Mouse (Mus musculus): ENCODE data around the gene Yipf3. TPM values are rescaled to one million over a fixed set of nuclear protein-coding genes. Genes with fewer than 3 reads are reported as not detected.

The Yipf3 gene
- total and polyA plus RNA-seq, 2 experiments = 24.6 to 271 TPM

- Histone ChIP-seq H3K36me3 (ENCODE audit: control insufficient read depth, insufficient read depth, low read length) (peaks cover 60% of the 10 kb centered on the region), H3K79me2 (ENCODE audit: control insufficient read depth, insufficient read depth, low read length) (no peaks in the 10 kb centered on the region), H3K4me3 (ENCODE audit: insufficient read depth, low read depth, low read length) (no peak overlapping the region), H3K27me3 (ENCODE audit: control insufficient read depth, insufficient read depth, low read length) (no peaks in the 10 kb centered on the region), H3K27ac (replicated peaks; ENCODE audit: insufficient read depth, low read depth, low read length) (no peak overlapping the region), H3K9ac (ENCODE audit: low read depth, low read length) (no peak overlapping the region), H3K4me1 (ENCODE audit: control insufficient read depth, insufficient read depth, low read length) (no peaks in the 10 kb centered on the region)
- 96% methylated on average over 3 of the region's 3 CpGs for WGBS
- DNase-seq (ENCODE audit: extremely low read depth, low read depth, low spot score) = no peak
- no peak for TF ChIP-seq CTCF (IDR thresholded peaks at IDR 0.05; ENCODE audit: low read depth, low read length)
- TF ChIP-seq POLR2A (IDR thresholded peaks at IDR 0.05; ENCODE audit: extremely low read depth, insufficient read depth, low read length) = no peak
Measured at GRCm38 (mm10) chr17:46210550-46210949, 37.3 kb upstream of the Yipf3 start.

- Histone ChIP-seq H3K4me1 (ENCODE audit: control insufficient read depth, insufficient read depth, low read length) (no peaks in the 10 kb centered on the region), H3K27me3 (ENCODE audit: control insufficient read depth, insufficient read depth, low read length) (no peaks in the 10 kb centered on the region), H3K4me3 (ENCODE audit: insufficient read depth, low read depth, low read length) (no peak overlapping the region), H3K36me3 (ENCODE audit: control insufficient read depth, insufficient read depth, low read length) (peaks cover 78% of the 10 kb centered on the region), H3K27ac (replicated peaks; ENCODE audit: insufficient read depth, low read depth, low read length) (no peak overlapping the region), H3K79me2 (ENCODE audit: control insufficient read depth, insufficient read depth, low read length) (no peaks in the 10 kb centered on the region), H3K9ac (ENCODE audit: low read depth, low read length) (no peak overlapping the region)
- WGBS = 89% methylated on average over 3 of the region's 3 CpGs
- no peak for DNase-seq (ENCODE audit: extremely low read depth, low read depth, low spot score)
- TF ChIP-seq CTCF (IDR thresholded peaks at IDR 0.05; ENCODE audit: low read depth, low read length) = no peak
- no peak for TF ChIP-seq POLR2A (IDR thresholded peaks at IDR 0.05; ENCODE audit: extremely low read depth, insufficient read depth, low read length)
Measured at GRCm38 (mm10) chr17:46221601-46222000, 26.3 kb upstream of the Yipf3 start.

GRCm38 (mm10) chr17:46227576-46227975 lies 20.3 kb upstream of the Yipf3 start:
- peaks cover 76% of the 10 kb centered on the region for H3K36me3 ChIP-seq (ENCODE audit: control insufficient read depth, insufficient read depth, low read length)
- no peaks in the 10 kb centered on the region for H3K4me1 ChIP-seq (ENCODE audit: control insufficient read depth, insufficient read depth, low read length)
- no peak overlapping the region for H3K27ac ChIP-seq (replicated peaks; ENCODE audit: insufficient read depth, low read depth, low read length)
- H3K79me2 ChIP-seq (ENCODE audit: control insufficient read depth, insufficient read depth, low read length) = no peaks in the 10 kb centered on the region
- H3K9ac ChIP-seq (ENCODE audit: low read depth, low read length) = no peak overlapping the region
- no peaks in the 10 kb centered on the region for H3K27me3 ChIP-seq (ENCODE audit: control insufficient read depth, insufficient read depth, low read length)
- no peak for TF ChIP-seq CTCF (IDR thresholded peaks at IDR 0.05; ENCODE audit: low read depth, low read length)
- no peak for TF ChIP-seq POLR2A (IDR thresholded peaks at IDR 0.05; ENCODE audit: extremely low read depth, insufficient read depth, low read length)
- 94% methylated on average over 7 of the region's 7 CpGs for WGBS
- H3K4me3 ChIP-seq (ENCODE audit: insufficient read depth, low read depth, low read length) = no peak overlapping the region
- DNase-seq (ENCODE audit: extremely low read depth, low read depth, low spot score) = no peak

- Histone ChIP-seq H3K79me2 (ENCODE audit: control insufficient read depth, insufficient read depth, low read length) (no peaks in the 10 kb centered on the region), H3K4me1 (ENCODE audit: control insufficient read depth, insufficient read depth, low read length) (no peaks in the 10 kb centered on the region), H3K27me3 (ENCODE audit: control insufficient read depth, insufficient read depth, low read length) (no peaks in the 10 kb centered on the region), H3K36me3 (ENCODE audit: control insufficient read depth, insufficient read depth, low read length) (peaks cover 44% of the 10 kb centered on the region), H3K9ac (ENCODE audit: low read depth, low read length) (no peak overlapping the region), H3K4me3 (ENCODE audit: insufficient read depth, low read depth, low read length) (no peak overlapping the region), H3K27ac (replicated peaks; ENCODE audit: insufficient read depth, low read depth, low read length) (no peak overlapping the region)
- DNase-seq (ENCODE audit: extremely low read depth, low read depth, low spot score) = no peak
- TF ChIP-seq CTCF (IDR thresholded peaks at IDR 0.05; ENCODE audit: low read depth, low read length) (no peak), POLR2A (IDR thresholded peaks at IDR 0.05; ENCODE audit: extremely low read depth, insufficient read depth, low read length) (no peak)
- 82% methylated on average over 1 of the region's 1 CpGs for WGBS
Measured at GRCm38 (mm10) chr17:46236067-46236466, 11.8 kb upstream of the Yipf3 start.

- no peaks in the 10 kb centered on the region for H3K4me1 ChIP-seq (ENCODE audit: control insufficient read depth, insufficient read depth, low read length)
- H3K36me3 ChIP-seq (ENCODE audit: control insufficient read depth, insufficient read depth, low read length) = peaks cover 42% of the 10 kb centered on the region
- H3K9ac ChIP-seq (ENCODE audit: low read depth, low read length) = no peak overlapping the region
- no peak for DNase-seq (ENCODE audit: extremely low read depth, low read depth, low spot score)
- H3K27me3 ChIP-seq (ENCODE audit: control insufficient read depth, insufficient read depth, low read length) = no peaks in the 10 kb centered on the region
- H3K79me2 ChIP-seq (ENCODE audit: control insufficient read depth, insufficient read depth, low read length) = no peaks in the 10 kb centered on the region
- H3K4me3 ChIP-seq (ENCODE audit: insufficient read depth, low read depth, low read length) = no peak overlapping the region
- 92% methylated on average over 6 of the region's 6 CpGs for WGBS
- H3K27ac ChIP-seq (replicated peaks; ENCODE audit: insufficient read depth, low read depth, low read length) = no peak overlapping the region
- TF ChIP-seq POLR2A (IDR thresholded peaks at IDR 0.05; ENCODE audit: extremely low read depth, insufficient read depth, low read length) (no peak), CTCF (IDR thresholded peaks at IDR 0.05; ENCODE audit: low read depth, low read length) (no peak)
Measured at GRCm38 (mm10) chr17:46237079-46237478, 10.8 kb upstream of the Yipf3 start.

GRCm38 (mm10) chr17:46237480-46237879 lies 10.4 kb upstream of the Yipf3 start:
- H3K27me3 ChIP-seq (ENCODE audit: control insufficient read depth, insufficient read depth, low read length) = no peaks in the 10 kb centered on the region
- H3K4me1 ChIP-seq (ENCODE audit: control insufficient read depth, insufficient read depth, low read length) = no peaks in the 10 kb centered on the region
- no peak for TF ChIP-seq CTCF (IDR thresholded peaks at IDR 0.05; ENCODE audit: low read depth, low read length)
- TF ChIP-seq POLR2A (IDR thresholded peaks at IDR 0.05; ENCODE audit: extremely low read depth, insufficient read depth, low read length) = no peak
- peaks cover 42% of the 10 kb centered on the region for H3K36me3 ChIP-seq (ENCODE audit: control insufficient read depth, insufficient read depth, low read length)
- H3K4me3 ChIP-seq (ENCODE audit: insufficient read depth, low read depth, low read length) = no peak overlapping the region
- 77% methylated on average over 5 of the region's 5 CpGs for WGBS
- H3K27ac ChIP-seq (replicated peaks; ENCODE audit: insufficient read depth, low read depth, low read length) = no peak overlapping the region
- DNase-seq (ENCODE audit: extremely low read depth, low read depth, low spot score) = no peak
- H3K9ac ChIP-seq (ENCODE audit: low read depth, low read length) = no peak overlapping the region
- no peaks in the 10 kb centered on the region for H3K79me2 ChIP-seq (ENCODE audit: control insufficient read depth, insufficient read depth, low read length)
